Mouse (Mus musculus): ENCODE results near the gene Prss53.

DNA sequence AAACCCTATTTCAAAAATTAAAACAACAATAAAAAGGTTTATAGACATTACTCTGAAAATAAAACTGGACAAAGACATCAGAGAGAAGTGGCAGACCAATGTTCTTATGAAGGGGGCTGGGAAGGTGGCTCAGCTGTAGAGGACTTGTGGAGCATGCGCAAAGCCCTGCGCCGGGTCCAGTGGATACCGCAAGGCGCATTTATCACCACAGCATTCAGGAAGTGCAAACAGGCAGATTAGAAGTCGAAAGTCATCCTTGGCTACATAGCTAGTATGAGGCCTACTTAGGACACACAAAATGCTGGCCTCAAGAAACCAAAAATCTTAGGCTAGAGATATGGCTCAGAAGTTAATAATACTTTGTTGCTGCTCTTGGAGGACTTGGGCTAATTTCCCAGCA lies 32.5 kb downstream of the Prss53 start:
- TF ChIP-seq CTCF (IDR thresholded peaks at IDR 0.05; ENCODE audit: borderline replicate concordance, extremely low read depth, insufficient read depth, insufficient read length) (no peak), POLR2A (IDR thresholded peaks at IDR 0.05; ENCODE audit: borderline replicate concordance, extremely low read depth, insufficient read depth, insufficient read length, poor library complexity, severe bottlenecking) (no peak)

All from brain, embryonic 14.5 days (tissue).